In the genomic region with DNA sequence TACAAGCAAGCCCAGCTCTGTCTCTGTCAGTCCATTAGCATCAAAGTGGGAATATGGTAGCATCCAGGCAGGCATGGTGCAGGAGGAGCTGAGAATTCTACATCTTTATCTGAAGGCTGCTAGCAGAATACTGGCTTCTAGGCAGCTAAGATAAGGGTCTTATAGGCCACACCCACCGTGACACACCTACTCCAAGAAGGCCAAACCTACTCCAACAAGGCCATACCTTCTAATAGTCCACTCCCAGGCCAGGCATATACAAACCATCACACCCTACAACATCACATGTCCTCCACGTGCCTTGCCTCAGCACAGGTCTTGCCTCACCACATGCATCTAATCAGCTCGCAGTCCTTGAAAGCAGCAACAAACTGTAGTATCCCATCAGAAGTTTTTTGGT, we compare ENCODE assay signal across 18 mouse cellular contexts. TPM values are rescaled to one million over a fixed set of nuclear protein-coding genes. Genes with fewer than 3 reads are reported as not detected.
"Had no signal": no experiment of that assay in that cellular context is flagged by ENCODE, and none has a peak within 500 bp of the region (broad histone marks: within the 10 kb centered on the region; RNA-seq: fewer than 3 reads in every experiment).

No protein-coding gene starts in this region.

- H3K4me1 ChIP-seq: midbrain, embryonic 15.5 days; neural tube, embryonic 12.5 days had no signal

- DNase-seq: kidney, adult 9 months; kidney, postnatal 36 days; lung, adult 2 months; lung, postnatal 4 days; thymus, postnatal 36 days had no signal

- H3K9ac ChIP-seq: midbrain, embryonic 15.5 days; neural tube, embryonic 12.5 days had no signal

- H3K27me3 ChIP-seq: neural tube, embryonic 12.5 days had no signal

- ATAC-seq: intestine, postnatal 0 days; lung, postnatal 0 days; midbrain, embryonic 15.5 days had no signal

- H3K4me2 ChIP-seq: midbrain, embryonic 11.5 days; midbrain, embryonic 15.5 days; neural tube, embryonic 12.5 days had no signal

- H3K36me3 ChIP-seq: limb, embryonic 10.5 days; midbrain, embryonic 15.5 days; neural tube, embryonic 12.5 days had no signal

- H3K4me3 ChIP-seq: limb, embryonic 10.5 days; midbrain, embryonic 15.5 days; neural tube, embryonic 12.5 days had no signal

- H3K27ac ChIP-seq: kidney, postnatal 0 days; limb, embryonic 10.5 days; midbrain, embryonic 15.5 days; neural tube, embryonic 12.5 days had no signal

- H3K9me3 ChIP-seq: limb, embryonic 10.5 days; midbrain, embryonic 15.5 days; neural tube, embryonic 12.5 days had no signal

RNA-seq across cellular contexts. Expression of a gene that starts 41.0 kb away (rescaled TPM):
- total RNA-seq: layer of hippocampus, adult 18-20 months; layer of hippocampus, postnatal 10 days; left cerebral cortex, postnatal 14 days; monocyte, adult 5-6 weeks; neutrophil, adult 5-6 weeks had no signal
- polyA plus RNA-seq: limb, embryonic 10.5 days; lung, postnatal 0 days; midbrain, embryonic 15.5 days; neural tube, embryonic 12.5 days; thymus, postnatal 0 days had no signal
